Mouse (Mus musculus): ENCODE data around the gene Zfp287.
A peak's percentile ranks its signal among the peaks of the same experiment; 100 is the strongest.
"Not testable (repeated sequence)": the region's sequence is repeated elsewhere in the genome, so short reads cannot be mapped to it uniquely, and the experiment has no call there.

Zfp287 gene

DNA sequence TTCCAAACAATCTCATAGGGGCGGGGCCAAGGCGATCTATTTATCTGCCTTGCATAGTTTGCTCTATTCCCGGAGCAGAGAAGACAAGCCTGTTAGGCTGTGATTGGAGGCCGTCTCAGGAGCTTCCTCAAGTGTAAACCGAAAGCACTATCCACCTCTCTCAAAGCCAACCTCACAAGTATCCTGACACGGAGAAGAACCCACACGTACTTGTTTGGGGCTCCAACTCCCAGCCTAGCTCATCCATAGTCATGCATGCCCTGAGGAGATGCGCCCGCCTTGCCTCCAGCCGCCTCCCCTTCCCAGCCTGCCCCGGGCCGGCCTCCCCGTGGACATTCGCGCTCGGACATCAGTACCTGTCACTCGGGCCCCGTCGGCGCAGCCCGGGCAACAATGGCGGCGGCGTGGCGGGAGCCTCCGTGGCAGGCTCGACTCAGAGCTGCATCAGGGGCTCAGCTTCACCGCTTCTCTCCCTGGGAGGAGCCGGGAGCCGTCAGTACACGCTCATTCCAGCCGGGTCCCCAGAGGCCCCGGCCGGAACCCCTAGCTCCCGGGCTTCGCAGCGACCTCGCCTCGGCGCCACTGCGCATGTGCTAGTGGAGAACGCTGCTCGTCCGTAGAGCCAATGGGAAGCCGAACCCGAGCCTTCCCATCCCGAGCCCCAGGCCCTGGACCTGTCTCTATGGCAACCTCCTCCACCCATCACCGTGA is at the start of gene Zfp287:
Gene Zfp287, minus strand, starts transcription at position 595 of the 711 bp plus-strand sequence.
- ATAC-seq (ENCODE audit: insufficient number of reproducible peaks, low FRiP score, low TSS enrichment), result peak; percentile 100

DNA sequence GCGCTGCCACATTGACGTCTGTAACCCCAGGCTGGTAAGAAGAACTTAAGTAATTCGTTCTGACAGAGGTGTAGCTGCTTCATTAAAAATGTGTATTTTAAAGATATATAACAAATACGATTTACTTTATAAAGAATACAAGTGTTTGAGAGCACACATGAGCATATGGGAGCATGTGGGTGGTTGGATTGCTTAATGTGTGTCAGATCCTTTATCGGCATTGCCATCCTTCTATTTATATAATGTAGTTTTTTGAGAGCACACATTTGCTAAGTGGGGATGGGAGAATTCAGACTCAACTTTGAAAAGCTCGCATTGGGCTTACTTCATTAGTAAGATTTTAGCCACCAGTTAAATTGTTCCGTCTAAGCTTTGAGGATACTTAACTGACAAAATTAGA is 44.8 kb upstream of the Zfp287 start:
- ATAC-seq (ENCODE audit: insufficient number of reproducible peaks, low FRiP score, low TSS enrichment), result no peak

DNA sequence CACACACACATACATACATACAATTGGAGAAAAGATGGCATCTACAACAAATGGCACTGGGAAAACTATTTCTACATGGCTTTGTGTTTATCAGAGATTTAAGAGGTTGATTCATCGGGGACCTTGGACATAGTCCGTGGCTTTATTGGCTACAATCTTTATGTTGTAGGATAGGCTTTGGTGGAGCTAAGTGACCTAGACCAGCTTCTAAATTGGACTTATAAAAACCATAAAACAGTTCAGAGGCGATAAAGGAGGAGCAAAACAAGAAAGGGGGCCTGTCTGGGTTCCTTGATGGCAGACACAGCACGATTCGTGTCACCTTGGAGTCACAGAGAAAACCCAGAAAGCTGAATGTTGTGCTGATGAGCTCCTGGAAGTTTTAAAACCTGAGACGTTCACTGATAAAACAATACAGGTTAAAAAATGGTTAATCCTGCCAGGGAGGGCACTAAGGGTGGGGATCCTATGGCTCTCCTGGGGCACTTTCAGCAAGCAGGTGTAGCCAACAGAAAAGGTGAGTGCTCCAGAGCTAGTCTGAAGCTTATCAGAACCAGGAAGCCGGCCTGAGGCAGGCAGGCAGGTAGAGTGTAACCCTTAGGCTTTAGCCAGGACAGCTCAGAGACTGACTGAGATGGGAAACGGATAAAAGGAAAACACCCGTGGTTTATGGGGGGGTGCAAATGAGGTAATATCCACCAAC is 29.2 kb upstream of the Zfp287 start:
- ATAC-seq (ENCODE audit: insufficient number of reproducible peaks, low FRiP score, low TSS enrichment), result no peak

DNA sequence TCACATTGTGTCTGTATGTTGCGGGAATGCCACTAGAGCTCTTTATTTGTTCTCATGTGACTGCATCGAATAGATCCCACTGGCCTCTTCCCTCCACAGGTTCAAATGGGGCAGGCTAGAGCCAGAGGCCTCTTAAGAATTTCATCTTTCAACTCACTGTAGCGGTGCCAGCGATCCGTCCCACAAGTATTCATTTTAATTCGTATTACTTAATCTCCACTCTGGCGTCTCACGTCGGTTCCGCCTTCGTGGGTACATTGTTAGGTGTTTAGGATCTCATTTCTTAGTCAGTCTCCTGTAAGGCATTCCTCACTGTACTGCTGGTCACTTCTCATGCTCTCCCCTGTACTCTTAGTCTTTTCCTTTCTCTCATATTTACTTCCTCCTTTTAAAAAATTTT is 26.8 kb upstream of the Zfp287 start:
- ATAC-seq (ENCODE audit: insufficient number of reproducible peaks, low FRiP score, low TSS enrichment), result no peak

DNA sequence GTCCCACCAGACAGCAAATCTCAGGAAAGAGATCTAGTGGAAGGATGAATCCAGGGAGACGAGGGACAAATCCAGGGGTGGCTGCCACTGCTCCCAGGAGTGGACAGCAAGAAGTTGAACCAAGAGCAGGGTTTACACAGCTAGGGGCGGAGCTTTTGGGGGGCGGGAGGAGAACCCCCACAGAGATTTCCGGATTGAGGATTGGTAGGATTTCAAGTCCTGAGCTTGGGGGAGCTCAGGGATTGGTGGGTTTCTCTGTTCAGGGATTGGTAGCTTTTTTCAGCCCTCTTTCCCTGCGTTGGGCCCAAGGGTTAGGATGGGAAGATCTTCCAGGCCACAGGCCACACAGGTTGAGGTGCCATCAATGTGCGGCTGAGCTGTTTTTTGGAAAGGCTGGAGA is 26.2 kb upstream of the Zfp287 start:
- no peak for ATAC-seq (ENCODE audit: insufficient number of reproducible peaks, low FRiP score, low TSS enrichment)

DNA sequence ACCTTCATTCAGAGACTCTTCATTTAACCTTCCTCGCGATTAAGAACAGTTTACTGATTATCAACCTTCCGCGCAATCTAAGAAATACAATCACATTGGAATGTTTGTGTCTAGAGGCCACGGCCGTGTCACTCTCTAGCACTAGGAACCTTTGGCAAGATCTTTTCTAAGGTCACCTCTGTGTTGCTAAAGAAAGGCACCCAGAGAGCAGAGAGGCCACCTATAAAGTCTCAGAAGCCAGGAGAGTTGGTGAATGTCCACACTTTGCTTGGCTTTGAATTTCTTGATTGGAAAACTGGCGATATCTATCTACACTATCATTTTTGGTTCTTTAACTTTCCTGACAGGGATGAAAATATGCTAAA is 25.4 kb upstream of the Zfp287 start:
- no peak for ATAC-seq (ENCODE audit: insufficient number of reproducible peaks, low FRiP score, low TSS enrichment)

DNA sequence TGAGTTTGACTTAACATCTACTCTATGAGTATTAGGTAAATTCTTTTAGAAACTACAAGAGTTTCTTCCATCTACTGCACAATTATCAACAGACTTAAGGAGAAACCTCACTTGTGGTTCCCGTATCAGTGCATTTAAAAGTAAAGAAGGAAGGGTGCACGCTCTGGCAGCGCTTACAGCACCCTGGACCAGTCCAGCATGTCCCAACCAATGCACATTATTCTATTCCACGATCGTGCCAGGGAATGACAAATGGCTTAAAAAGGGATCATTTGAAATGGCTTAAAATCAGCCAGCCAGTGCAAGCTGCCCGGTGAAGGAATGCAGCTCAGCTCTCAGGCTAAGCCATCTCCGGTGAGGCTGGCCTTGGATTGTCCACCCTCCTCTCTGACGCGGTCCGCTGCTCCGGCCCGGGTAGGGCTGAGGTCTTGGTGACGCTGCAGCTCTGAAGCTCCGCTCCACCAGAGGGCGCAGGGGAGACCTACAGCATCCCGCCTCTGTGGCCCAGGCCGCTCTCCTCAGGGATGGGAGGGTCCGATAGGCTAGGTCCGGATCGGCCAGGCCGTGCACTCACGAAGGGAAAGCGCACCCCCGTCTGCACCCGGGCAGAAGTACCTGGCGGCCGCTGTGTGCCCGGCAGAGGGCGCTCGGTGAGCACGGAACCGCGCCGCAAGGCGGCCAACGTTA is 24.9 kb upstream of the Zfp287 start:
- peak; percentile 100 for ATAC-seq (ENCODE audit: insufficient number of reproducible peaks, low FRiP score, low TSS enrichment)

DNA sequence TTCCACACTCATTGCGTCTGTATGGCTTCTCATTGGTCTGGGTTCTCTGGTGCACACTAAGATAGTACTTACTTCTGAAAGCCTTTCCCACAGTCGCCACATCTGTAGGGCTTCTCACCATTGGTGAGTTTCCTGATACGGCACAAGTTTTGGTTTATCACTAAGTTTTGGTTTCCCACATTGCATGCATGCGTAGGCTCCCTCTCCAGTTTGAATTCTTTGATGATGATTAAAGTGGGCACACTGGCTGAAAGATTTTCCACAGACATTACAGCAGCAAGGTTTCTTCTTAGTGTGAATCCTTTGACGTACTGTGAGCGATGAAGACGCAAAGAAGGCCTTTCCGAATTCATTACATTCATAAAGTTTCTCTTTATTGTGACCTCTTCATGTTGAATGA is 21.1 kb upstream of the Zfp287 start, which contains the start of gene Gm10428:
Gene Gm10428, plus strand, starts transcription at position 321 of the 400 bp plus-strand sequence.
- no peak for ATAC-seq (ENCODE audit: insufficient number of reproducible peaks, low FRiP score, low TSS enrichment)

DNA sequence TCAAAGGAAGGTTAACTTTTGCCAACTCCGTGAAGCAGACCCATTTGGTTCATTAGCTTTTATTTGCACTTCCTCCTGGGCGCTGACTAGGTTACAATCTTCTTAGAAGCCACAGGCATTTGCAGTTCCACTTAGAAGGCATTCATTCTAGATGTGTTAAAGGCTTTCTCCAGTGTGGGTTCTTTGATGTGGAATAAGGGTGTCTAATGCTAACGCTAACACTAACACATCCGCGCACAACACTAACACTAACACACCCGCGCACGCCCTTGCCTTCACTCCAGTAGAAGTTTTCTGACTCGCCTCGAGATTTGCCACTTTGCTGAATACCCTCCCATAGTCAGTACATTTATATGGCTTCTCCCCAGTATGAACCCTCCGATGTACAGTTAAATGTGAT is 20.5 kb upstream of the Zfp287 start:
- ATAC-seq (ENCODE audit: insufficient number of reproducible peaks, low FRiP score, low TSS enrichment), result no peak

DNA sequence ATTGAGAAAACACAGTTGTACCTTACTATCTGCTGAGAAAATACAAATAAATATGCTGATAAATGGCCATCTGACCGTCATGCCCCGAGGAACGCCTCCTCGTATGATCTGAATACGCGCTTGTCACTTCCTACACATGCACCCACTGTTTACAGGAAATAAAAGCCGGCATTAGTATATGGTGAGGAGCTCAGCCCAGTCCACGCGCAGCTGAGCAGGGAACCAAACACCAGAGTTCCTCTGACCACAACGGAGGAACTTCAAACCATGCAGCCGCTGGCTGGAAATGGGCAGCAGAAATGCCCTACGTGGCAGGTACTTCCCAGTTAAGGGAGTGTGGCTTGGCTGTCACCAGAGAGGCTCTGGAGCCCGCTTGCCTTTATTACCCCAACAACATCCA is 17.7 kb upstream of the Zfp287 start:
- ATAC-seq (ENCODE audit: insufficient number of reproducible peaks, low FRiP score, low TSS enrichment), result not testable (repeated sequence)

DNA sequence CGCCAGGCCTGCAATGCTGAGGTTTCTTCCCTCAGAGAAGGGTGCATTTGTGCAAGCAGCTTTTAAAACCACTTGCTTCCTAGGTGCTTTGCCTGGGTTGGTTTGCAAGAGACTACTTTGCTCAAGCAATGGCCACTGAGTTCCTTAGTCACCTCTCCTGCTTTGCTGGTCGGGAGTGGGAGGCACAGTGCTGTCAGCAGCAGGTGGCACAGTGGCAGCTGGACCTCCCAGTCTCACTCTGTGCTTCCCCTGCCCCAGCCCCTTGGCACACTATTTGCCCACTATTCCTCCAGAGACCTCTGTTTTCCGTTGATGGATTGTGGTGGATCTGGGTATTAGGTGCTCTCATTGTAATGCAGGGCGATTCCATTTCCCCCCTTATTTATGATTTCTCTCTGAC is 16.4 kb upstream of the Zfp287 start:
- ATAC-seq (ENCODE audit: insufficient number of reproducible peaks, low FRiP score, low TSS enrichment), result no peak

DNA sequence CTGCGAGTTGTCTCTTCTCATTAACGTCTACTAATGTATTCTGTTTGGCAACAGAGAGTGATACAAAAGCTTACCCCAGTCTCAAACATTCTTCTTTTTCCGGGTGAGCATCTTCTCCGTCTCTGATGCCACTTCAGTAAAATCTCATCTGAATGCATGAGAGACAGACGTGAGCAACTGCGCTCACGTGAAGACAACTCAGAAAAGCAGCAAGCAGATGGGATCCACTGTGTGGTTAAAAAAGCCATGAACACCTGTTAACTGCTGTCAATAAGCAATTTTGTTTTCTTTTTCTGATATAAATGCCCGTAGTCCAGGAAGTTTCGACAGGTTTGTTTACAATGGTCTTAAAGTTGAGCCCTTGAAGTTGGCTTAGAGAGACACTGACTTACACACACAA is 15.5 kb upstream of the Zfp287 start:
- no peak for ATAC-seq (ENCODE audit: insufficient number of reproducible peaks, low FRiP score, low TSS enrichment)

DNA sequence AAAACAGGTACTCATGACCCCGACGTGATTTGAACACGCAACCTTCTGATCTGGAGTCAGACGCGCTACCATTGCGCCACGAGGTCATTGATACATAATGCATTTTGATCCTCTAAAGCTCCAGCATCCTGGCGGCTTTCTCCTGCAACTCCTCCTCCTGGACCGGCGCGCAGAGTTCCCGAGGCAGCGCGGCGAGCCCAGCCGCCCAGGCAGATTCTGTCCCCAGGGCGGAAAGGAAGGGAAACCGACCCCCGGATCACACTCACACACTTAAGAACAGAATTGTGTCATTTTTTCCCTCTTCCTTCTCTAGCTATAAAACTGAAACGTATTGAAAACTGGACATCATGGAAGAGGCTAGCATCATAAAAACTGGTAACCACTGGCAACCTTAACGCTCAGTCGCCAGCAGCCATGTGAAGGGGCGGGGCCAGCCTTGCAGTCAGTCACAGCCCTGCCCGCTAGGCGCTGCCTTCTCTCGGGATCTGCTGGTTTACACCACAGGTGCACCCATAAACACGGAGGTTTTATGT is 14.4 kb upstream of the Zfp287 start:
- ATAC-seq (ENCODE audit: insufficient number of reproducible peaks, low FRiP score, low TSS enrichment), result peak; percentile 87

DNA sequence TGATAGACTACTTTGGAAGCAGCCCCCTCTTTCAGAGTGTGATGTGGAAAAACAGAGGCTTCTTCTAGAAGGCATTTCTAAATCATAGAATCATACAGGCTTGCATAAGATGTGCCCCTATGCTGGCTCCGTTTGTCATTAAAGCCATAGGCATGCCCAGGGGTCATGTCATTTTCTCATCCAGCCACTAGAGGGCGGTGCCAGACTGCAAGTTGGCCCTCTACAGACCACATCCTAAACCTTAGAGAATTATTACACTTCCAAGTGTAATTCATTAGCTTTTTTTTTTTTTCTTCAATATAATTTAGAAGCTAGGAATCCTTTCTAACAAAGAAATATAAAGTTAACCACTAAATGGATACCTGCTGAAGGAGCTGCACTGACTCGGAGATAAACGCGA is 12.4 kb upstream of the Zfp287 start:
- ATAC-seq (ENCODE audit: insufficient number of reproducible peaks, low FRiP score, low TSS enrichment), result peak; percentile 54; the same call in 1 of the 2 replicates

DNA sequence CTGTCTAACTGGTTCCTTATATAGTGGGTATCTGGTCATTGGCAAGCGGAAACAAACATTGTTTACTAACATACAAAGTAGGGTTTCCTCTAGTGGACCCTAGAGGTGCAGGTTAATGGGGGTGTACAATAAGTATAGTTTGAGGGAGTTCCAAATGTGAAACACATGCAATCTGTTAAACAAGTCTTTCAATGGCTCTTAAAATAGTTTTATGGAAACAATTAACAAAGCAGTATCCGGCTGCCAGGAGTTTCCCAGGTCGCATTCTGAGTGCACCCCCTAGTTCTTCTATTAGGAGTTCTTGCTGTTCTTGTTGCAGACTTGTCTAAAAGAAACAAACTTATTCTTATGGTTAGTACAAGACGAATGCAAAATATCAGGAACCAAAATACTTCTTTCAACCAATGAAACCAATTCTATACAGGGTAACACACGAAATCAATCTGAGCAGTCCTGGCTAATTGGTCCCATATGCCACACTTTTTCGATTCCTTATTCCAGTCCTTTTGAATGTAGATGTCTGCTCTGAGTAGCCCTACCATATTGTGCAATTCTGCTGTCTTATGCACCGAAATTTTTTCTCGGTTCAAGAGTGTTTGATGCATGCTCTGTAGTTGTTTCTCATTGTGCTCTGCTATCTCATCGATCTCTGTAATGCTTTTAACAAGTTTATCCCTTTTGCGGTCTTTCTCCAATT is 10.7 kb upstream of the Zfp287 start:
- no peak for ATAC-seq (ENCODE audit: insufficient number of reproducible peaks, low FRiP score, low TSS enrichment)

DNA sequence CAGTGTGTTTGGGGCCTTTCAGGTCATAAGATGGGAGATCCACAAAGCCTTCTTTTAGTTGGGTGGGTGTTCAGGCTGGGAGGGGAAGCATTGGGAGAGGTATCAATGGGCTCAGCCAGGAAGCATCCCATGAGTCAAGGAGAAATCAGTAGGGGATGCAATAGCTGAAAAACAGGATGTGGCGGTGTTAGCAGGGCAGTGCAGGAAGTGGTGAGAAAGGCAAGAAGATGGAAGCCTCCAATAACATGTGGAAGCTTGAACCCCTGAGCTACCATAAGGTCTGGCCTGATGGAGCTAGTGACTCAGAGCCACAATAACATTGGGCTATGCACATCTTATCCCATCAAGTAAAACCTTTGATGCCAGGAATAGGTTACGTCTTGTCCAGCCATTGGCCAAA is 9.5 kb upstream of the Zfp287 start:
- ATAC-seq (ENCODE audit: insufficient number of reproducible peaks, low FRiP score, low TSS enrichment), result no peak

DNA sequence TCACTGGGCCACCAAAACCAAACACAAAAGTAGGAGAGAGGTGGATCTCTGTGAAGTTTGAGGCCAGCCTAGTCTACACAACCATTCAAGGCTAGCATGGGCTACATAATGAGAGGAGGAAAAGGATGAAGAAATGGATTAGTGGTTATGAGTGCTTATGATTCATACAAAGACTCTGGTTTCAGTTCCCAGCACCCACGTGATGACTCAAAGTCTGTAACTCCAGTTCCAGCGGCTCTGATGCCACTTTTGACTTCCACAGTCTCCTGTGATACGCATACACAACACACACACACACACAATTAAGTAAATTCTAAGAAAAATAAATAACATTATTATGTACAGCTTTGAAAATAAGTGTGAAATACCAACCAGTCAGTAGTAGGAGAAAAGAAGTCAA is 960 bp upstream of the Zfp287 start:
- ATAC-seq (ENCODE audit: insufficient number of reproducible peaks, low FRiP score, low TSS enrichment), result no peak

DNA sequence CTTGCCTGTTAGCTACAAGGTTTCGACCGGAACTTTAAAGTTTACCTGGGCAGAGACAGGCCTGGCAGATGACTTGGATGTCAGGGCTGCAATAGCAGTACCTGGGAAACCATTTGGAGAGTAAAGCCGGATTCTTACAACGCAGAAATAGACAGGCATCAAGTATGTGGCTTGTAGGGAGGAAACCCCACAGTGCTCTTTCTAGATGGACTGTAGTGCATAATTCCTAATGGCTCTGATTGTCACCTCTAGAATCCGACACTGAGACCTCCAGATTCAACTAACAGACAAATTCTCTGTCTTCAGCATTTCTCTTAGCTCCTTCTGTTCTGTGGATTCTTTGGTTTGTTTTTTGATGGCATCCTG is 300 bp upstream of the Zfp287 start:
- no peak for ATAC-seq (ENCODE audit: insufficient number of reproducible peaks, low FRiP score, low TSS enrichment)

DNA sequence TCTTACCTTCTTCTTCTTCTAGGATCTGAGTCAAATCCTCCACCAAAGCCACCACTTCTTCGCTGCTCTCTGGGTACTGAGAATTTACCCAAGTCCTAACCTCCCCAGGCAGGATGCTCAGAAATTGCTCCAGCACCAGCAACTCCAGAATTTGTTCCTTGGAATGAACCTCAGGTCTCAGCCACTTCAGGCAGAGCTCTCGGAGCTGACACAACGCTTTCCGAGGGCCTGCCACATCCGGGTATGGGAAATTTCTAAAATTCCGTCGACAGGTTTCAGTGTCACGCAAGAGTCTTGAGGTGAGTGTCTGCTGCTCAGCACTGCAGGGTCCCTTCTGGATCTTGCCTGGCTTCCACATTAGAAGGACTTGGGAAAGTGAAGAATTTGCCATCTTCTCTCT is 3.4 kb downstream of the Zfp287 start:
- no peak for ATAC-seq (ENCODE audit: insufficient number of reproducible peaks, low FRiP score, low TSS enrichment)

DNA sequence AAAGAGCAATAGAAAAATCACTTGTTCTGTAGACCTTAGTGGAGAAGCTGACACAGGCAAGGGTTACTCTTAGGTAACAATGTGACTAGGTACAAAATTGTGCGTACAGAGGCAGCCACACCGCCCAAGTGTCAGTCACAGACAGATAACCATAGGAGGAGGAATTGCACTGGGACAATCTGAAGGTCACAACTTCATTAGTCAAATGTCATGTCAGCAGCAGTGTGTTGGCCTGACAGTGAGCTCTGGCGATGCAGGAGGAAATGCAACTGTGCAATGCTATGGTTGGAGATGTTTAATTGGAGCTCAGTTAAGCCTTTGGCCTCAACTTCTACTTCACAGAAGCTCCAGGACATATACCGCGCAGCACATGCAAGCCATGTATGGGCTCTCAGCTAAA is 21.0 kb downstream of the Zfp287 start:
- ATAC-seq (ENCODE audit: insufficient number of reproducible peaks, low FRiP score, low TSS enrichment), result no peak

DNA sequence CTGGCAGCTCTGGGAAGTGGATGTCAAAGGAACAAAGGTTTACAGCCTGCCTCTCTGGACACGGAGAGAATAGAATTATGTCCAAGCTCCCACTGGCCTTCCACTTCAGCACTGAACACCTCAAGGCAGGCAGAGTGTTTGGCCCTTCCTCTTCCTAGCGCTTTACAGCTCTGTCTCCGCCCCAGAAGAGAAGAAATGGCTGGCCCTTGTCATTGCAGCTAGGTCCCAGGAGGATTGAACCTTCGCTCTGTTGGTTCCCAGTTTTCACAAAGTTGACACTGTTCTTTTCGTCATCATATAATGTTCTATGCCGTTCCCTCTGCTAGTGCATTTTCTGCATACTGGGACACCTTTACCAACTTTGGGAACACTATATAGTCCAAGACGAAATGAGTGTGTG is 23.5 kb downstream of the Zfp287 start:
- no peak for ATAC-seq (ENCODE audit: insufficient number of reproducible peaks, low FRiP score, low TSS enrichment)
